Mouse (Mus musculus) ovary, adult 2 months (tissue): Measurements from ENCODE around the gene Med12l. TPM values are rescaled to one million over a fixed set of nuclear protein-coding genes. Genes with fewer than 3 reads are reported as not detected.

Experiments used
- polyA plus RNA-seq: library from polyadenylated mRNA; depleted of rRNA; stranded (reverse); fragments of >200 nt; gene quantifications from 2 replicates; pipeline ENCODE4 v1.2.3, GENCODE M21; 2012; rRNA removed

The Med12l gene
- polyA plus RNA-seq: 3.1 and 3.3 TPM in 2 replicates

GRCm38 (mm10) chr3:59005271-59005995, at the start of gene Med12l:
Gene Med12l (plus strand): TSS chr3:59005825.

GRCm38 (mm10) chr3:59101218-59101986, 95.8 kb downstream of the Med12l start, which contains the start of gene Gpr171:
Gene Gpr171 (minus strand): TSS chr3:59101821.

GRCm38 (mm10) chr3:59153424-59153823, 147.8 kb downstream of the Med12l start, which contains the start of gene P2ry14:
Gene P2ry14 (minus strand): TSS chr3:59153618.

GRCm38 (mm10) chr3:59194938-59195337, 189.3 kb downstream of the Med12l start, which contains the start of gene Gpr87:
Gene Gpr87 (minus strand): TSS chr3:59195104.

GRCm38 (mm10) chr3:59210727-59211126, 205.1 kb downstream of the Med12l start, which contains the start of gene P2ry13:
Gene P2ry13 (minus strand): TSS chr3:59210882.

GRCm38 (mm10) chr3:59262704-59263103, 257.1 kb downstream of the Med12l start, which contains the start of gene P2ry12:
Gene P2ry12 (minus strand): TSS chr3:59262871.

GRCm38 (mm10) chr3:59344065-59344905, 338.7 kb downstream of the Med12l start, which contains the start of gene Igsf10:
Gene Igsf10 (minus strand): TSS chr3:59344394.

Other genes starting within 250 kb of the Med12l start
- not detected in 2 replicates for gene Mindy4b-ps, start 183.5 kb upstream of the Med12l start, polyA plus RNA-seq
- not detected in 2 replicates for gene Clrn1, start 120.5 kb upstream of the Med12l start, polyA plus RNA-seq
- gene Gpr171, start 96.0 kb downstream of the Med12l start, polyA plus RNA-seq: 0.07 TPM in 2 replicates
- 5.9 and 8.1 TPM in 2 replicates for gene P2ry14, start 147.8 kb downstream of the Med12l start, polyA plus RNA-seq
- gene Gpr87, start 189.3 kb downstream of the Med12l start, polyA plus RNA-seq: not detected in 2 replicates
- gene P2ry13, start 205.1 kb downstream of the Med12l start, polyA plus RNA-seq: 0.52 and 0.78 TPM in 2 replicates